ENCODE assay signal across 24 mouse cellular contexts in the genomic region with DNA sequence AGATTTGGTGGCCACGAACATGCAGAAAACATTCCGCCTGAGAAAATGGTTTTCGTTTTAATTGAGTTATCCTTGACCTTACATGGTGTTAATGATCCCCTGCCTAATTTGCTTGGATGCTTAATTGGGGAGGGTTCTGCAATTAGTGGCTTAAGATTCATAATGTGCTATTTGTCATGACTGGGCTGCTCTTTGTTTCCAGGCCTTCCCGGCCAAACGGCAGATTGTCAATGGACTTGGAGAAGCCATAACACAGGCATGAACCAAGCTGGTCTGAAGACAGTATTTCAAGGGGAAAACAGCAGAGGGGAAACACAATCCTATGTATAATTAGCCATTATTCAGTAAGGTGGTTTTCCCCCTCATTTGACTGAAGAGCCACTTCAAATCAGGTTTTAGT.
DNase-seq lines count a peak whose midpoint lies in the region; ATAC-seq lines count a peak whose summit lies in the region.
"Had no signal": no experiment of that assay in that cellular context is flagged by ENCODE, and none has a peak within 500 bp of the region (broad histone marks: within the 10 kb centered on the region; RNA-seq: fewer than 3 reads in every experiment).

No protein-coding gene starts in this region.

- H3K27ac ChIP-seq in forebrain, embryonic 13.5 days = 0 out of 2 replicates have a peak overlapping the region, but pooled peaks have one; percentile 48
- H3K27ac ChIP-seq in forebrain, embryonic 16.5 days (ENCODE audit: low read length) = no peak overlapping the region
- H3K27ac ChIP-seq: heart, embryonic 15.5 days; hindbrain, embryonic 10.5 days; hindbrain, embryonic 13.5 days; intestine, embryonic 15.5 days had no signal

- no peak overlapping the region for H3K4me2 ChIP-seq in forebrain, embryonic 13.5 days
- H3K4me2 ChIP-seq in forebrain, embryonic 16.5 days (ENCODE audit: low read length) = no peak overlapping the region
- H3K4me2 ChIP-seq: heart, embryonic 12.5 days; heart, embryonic 15.5 days; hindbrain, embryonic 13.5 days; intestine, embryonic 15.5 days had no signal

- no peak overlapping the region for H3K9ac ChIP-seq in forebrain, embryonic 13.5 days
- no peak overlapping the region for H3K9ac ChIP-seq in forebrain, embryonic 16.5 days (replicated peaks; ENCODE audit: low read depth, low read length)
- H3K9ac ChIP-seq: heart, embryonic 12.5 days; heart, embryonic 15.5 days; hindbrain, embryonic 13.5 days; intestine, embryonic 15.5 days had no signal

- ATAC-seq in forebrain, embryonic 13.5 days = peak; percentile 34; the same call in 1 of the 2 replicates
- peak; percentile 23; the same call in 1 of the 2 replicates for ATAC-seq in forebrain, embryonic 16.5 days
- ATAC-seq: hindbrain, embryonic 16.5 days; intestine, embryonic 15.5 days; Patski had no signal

- H3K27me3 ChIP-seq in forebrain, embryonic 13.5 days = no peaks in the 10 kb centered on the region
- H3K27me3 ChIP-seq in forebrain, embryonic 16.5 days (replicated peaks; ENCODE audit: control insufficient read depth, insufficient read depth, low read length) = no peaks in the 10 kb centered on the region
- H3K27me3 ChIP-seq: heart, embryonic 12.5 days; heart, embryonic 15.5 days; hindbrain, embryonic 13.5 days; intestine, embryonic 15.5 days; Patski had no signal

- DNase-seq in retina, postnatal 1 day = peak; percentile 88
- no peak for DNase-seq in retina, embryonic 14.5 days (ENCODE audit: low spot score)
- no peak for DNase-seq in kidney, postnatal 10 days
- DNase-seq in adrenal gland, adult 2 months = no peak
- DNase-seq: adrenal gland, postnatal 14 days; cerebellum, adult 11-12 months; cerebellum, adult 8-10 months; cerebellum, postnatal 10 days; cerebellum, postnatal 36 days; embryo, embryonic 11 days; gastrocnemius, postnatal 25 days; heart, adult 18-20 months; heart, postnatal 10 days; heart, postnatal 36 days; kidney, adult 11 months had no signal

- H3K4me1 ChIP-seq in forebrain, embryonic 13.5 days = peaks cover 17% of the 10 kb centered on the region
- peaks cover 7% of the 10 kb centered on the region; the same call in 1 of the 2 replicates for H3K4me1 ChIP-seq in forebrain, embryonic 16.5 days (replicated peaks; ENCODE audit: control insufficient read depth, insufficient read depth, low read length)
- H3K4me1 ChIP-seq: hindbrain, embryonic 10.5 days; intestine, embryonic 15.5 days had no signal

- peaks cover 8% of the 10 kb centered on the region; the same call in 1 of the 2 replicates for H3K9me3 ChIP-seq in forebrain, embryonic 13.5 days (replicated peaks)
- no peaks in the 10 kb centered on the region for H3K9me3 ChIP-seq in forebrain, embryonic 16.5 days (ENCODE audit: control insufficient read depth, low read length)
- H3K9me3 ChIP-seq: heart, embryonic 15.5 days; intestine, embryonic 15.5 days had no signal

- 50% methylated on average over 5 of the region's 5 CpGs for WGBS in forebrain, embryonic 13.5 days
- WGBS in forebrain, embryonic 16.5 days = 38% methylated on average over 5 of the region's 5 CpGs

- H3K4me3 ChIP-seq in forebrain, embryonic 13.5 days = no peak overlapping the region
- no peak overlapping the region for H3K4me3 ChIP-seq in forebrain, embryonic 16.5 days (replicated peaks; ENCODE audit: low read length)
- H3K4me3 ChIP-seq: heart, embryonic 12.5 days; heart, embryonic 15.5 days; hindbrain, embryonic 10.5 days; hindbrain, embryonic 13.5 days; intestine, embryonic 15.5 days had no signal

- peaks cover 57% of the 10 kb centered on the region for H3K36me3 ChIP-seq in forebrain, embryonic 13.5 days (ENCODE audit: poor library complexity, severe bottlenecking)
- peaks cover 22% of the 10 kb centered on the region for H3K36me3 ChIP-seq in forebrain, embryonic 16.5 days (ENCODE audit: control insufficient read depth, insufficient read depth)
